Mouse (Mus musculus) heart, adult 18-20 months (tissue): ENCODE data around the gene C1rl. TPM values are rescaled to one million over a fixed set of nuclear protein-coding genes. Genes with fewer than 3 reads are reported as not detected.

ENCODE experiments used
- total RNA-seq, 2 experiments: library from RNA; stranded (reverse); gene quantifications; 2 replicates each; pipeline ENCODE4 v1.2.3; 2021

The C1rl gene
- total RNA-seq, 2 experiments from 2014 or later = 1.3 to 2.1 TPM

Other genes with a start within 250 kb of the C1rl start
- 10 to 100 TPM; 18.5 to 18.7 TPM for gene Cd163, start 188.5 kb upstream of the C1rl start, total RNA-seq
- 10 to 100 TPM; 24.0 to 26.5 TPM for gene Pex5, start 78.0 kb upstream of the C1rl start, total RNA-seq
- gene Clstn3, start 28.3 kb upstream of the C1rl start, total RNA-seq = 1 to 10 TPM in 1 of 2 experiments, under 1 TPM in 1; 0.30 to 8.2 TPM
- gene C1ra, start 19.3 kb downstream of the C1rl start, total RNA-seq = 10 to 100 TPM; 12.0 to 17.7 TPM
- 10 to 100 TPM; 27.9 to 33.2 TPM for gene C1s1, start 49.2 kb downstream of the C1rl start, total RNA-seq
- gene C1rb, start 77.2 kb downstream of the C1rl start, total RNA-seq = 1 to 10 TPM; 1.9 TPM
- gene C1s2, start 143.0 kb downstream of the C1rl start, total RNA-seq = under 1 TPM; 0.57 to 0.90 TPM
- gene Lpcat3, start 169.9 kb downstream of the C1rl start, total RNA-seq = 10 to 100 TPM; 37.3 to 38.3 TPM
- 10 to 100 TPM; 78.1 to 80.8 TPM for gene Emg1, start 219.1 kb downstream of the C1rl start, total RNA-seq
- gene Phb2, start 219.2 kb downstream of the C1rl start, total RNA-seq = 100 to 1,000 TPM; 277 to 319 TPM
- gene Ptpn6, start 245.6 kb downstream of the C1rl start, total RNA-seq = 10 to 100 TPM in 1 of 2 experiments, 1 to 10 TPM in 1; 3.0 to 12.9 TPM
- 100 to 1,000 TPM; 277 to 290 TPM for gene Grcc10, start 248.3 kb downstream of the C1rl start, total RNA-seq